15 mouse cellular contexts compared by ENCODE assay signal in the genomic region with DNA sequence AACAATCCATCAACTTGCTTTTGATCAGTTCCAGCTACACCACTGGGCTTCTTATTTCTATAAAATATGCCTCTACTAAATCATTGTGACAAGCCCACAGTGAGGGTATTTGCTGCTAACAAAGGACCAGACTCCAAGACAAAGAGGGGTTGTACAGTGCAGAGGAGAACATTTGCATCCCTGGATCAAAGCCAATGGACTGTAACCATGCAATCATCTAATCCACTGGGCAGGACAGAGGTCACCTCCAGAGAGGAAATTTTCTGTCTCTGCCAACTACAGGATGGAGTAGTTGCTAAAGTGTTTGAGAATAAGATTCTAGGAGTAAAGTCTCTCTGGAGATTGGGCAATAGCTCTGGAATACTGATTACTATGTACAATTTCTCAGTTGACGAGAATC.
DNase-seq lines count a peak whose midpoint lies in the region; ATAC-seq and TF ChIP-seq lines count a peak whose summit lies in the region.
"Had no signal": no experiment of that assay in that cellular context is flagged by ENCODE, and none has a peak within 500 bp of the region (broad histone marks: within the 10 kb centered on the region; RNA-seq: fewer than 3 reads in every experiment).

No protein-coding gene starts in this region.

- no peaks in the 10 kb centered on the region for H3K36me3 ChIP-seq in kidney, embryonic 15.5 days
- no peaks in the 10 kb centered on the region for H3K36me3 ChIP-seq in forebrain, embryonic 12.5 days (replicated peaks)
- H3K36me3 ChIP-seq in hindbrain, embryonic 16.5 days (ENCODE audit: control insufficient read depth, insufficient read depth, low read length): no peaks in the 10 kb centered on the region
- no peaks in the 10 kb centered on the region for H3K36me3 ChIP-seq in thymus, adult 2 months (ENCODE audit: control insufficient read depth, insufficient read depth, low read length)
- H3K36me3 ChIP-seq: liver, embryonic 12.5 days had no signal

- peak; percentile 54; the same call in 1 of the 2 replicates for ATAC-seq in kidney, embryonic 15.5 days (replicated peaks; ENCODE audit: low FRiP score)
- ATAC-seq in forebrain, embryonic 12.5 days (ENCODE audit: low FRiP score): peak; percentile 83
- peak; percentile 98 for ATAC-seq in hindbrain, embryonic 16.5 days
- ATAC-seq: liver, embryonic 12.5 days; Patski had no signal

- TF ChIP-seq POLR2A in thymus, adult 2 months (IDR thresholded peaks at IDR 0.05; ENCODE audit: control insufficient read depth, extremely low read depth, insufficient read depth, low read length, poor library complexity): no peak

- H3K9ac ChIP-seq in kidney, embryonic 15.5 days: no peak overlapping the region
- no peak overlapping the region for H3K9ac ChIP-seq in forebrain, embryonic 12.5 days
- no peak overlapping the region for H3K9ac ChIP-seq in hindbrain, embryonic 16.5 days (ENCODE audit: low read depth, low read length)
- H3K9ac ChIP-seq: liver, embryonic 12.5 days had no signal

- no peaks in the 10 kb centered on the region for H3K9me3 ChIP-seq in kidney, embryonic 15.5 days (replicated peaks)
- H3K9me3 ChIP-seq in forebrain, embryonic 12.5 days: no peaks in the 10 kb centered on the region
- H3K9me3 ChIP-seq in hindbrain, embryonic 16.5 days (ENCODE audit: control insufficient read depth, low read length): no peaks in the 10 kb centered on the region
- H3K9me3 ChIP-seq: liver, embryonic 12.5 days had no signal

- H3K27me3 ChIP-seq in kidney, embryonic 15.5 days: no peaks in the 10 kb centered on the region
- no peaks in the 10 kb centered on the region for H3K27me3 ChIP-seq in forebrain, embryonic 12.5 days
- no peaks in the 10 kb centered on the region for H3K27me3 ChIP-seq in hindbrain, embryonic 16.5 days (replicated peaks; ENCODE audit: control insufficient read depth, insufficient read depth, low read length)
- no peaks in the 10 kb centered on the region for H3K27me3 ChIP-seq in thymus, adult 2 months (ENCODE audit: control insufficient read depth, insufficient read depth, low read length)
- H3K27me3 ChIP-seq: liver, embryonic 12.5 days; Patski had no signal

- no peak for TF ChIP-seq CTCF in thymus, adult 2 months (IDR thresholded peaks at IDR 0.05; ENCODE audit: borderline replicate concordance, control insufficient read depth, extremely low read depth, insufficient read depth, low read length, poor library complexity)

- no peaks in the 10 kb centered on the region for H3K4me1 ChIP-seq in kidney, embryonic 15.5 days
- H3K4me1 ChIP-seq in forebrain, embryonic 12.5 days: peaks cover 3% of the 10 kb centered on the region; the same call in 1 of the 2 replicates
- H3K4me1 ChIP-seq in hindbrain, embryonic 16.5 days (ENCODE audit: control insufficient read depth, insufficient read depth, low read depth, low read length): no peaks in the 10 kb centered on the region
- H3K4me1 ChIP-seq in thymus, adult 2 months (replicated peaks; ENCODE audit: control insufficient read depth, insufficient read depth, low read length): no peaks in the 10 kb centered on the region
- H3K4me1 ChIP-seq: liver, embryonic 12.5 days had no signal

- 92% methylated on average over 1 of the region's 1 CpGs for WGBS in kidney, embryonic 15.5 days
- WGBS in forebrain, embryonic 12.5 days: 69% methylated on average over 1 of the region's 1 CpGs
- WGBS in hindbrain, embryonic 16.5 days: 51% methylated on average over 1 of the region's 1 CpGs
- WGBS in thymus, adult 2 months: 96% methylated on average over 1 of the region's 1 CpGs

- H3K27ac ChIP-seq in kidney, embryonic 15.5 days: no peak overlapping the region
- H3K27ac ChIP-seq in forebrain, embryonic 12.5 days: no peak overlapping the region
- H3K27ac ChIP-seq in hindbrain, embryonic 16.5 days (ENCODE audit: low read depth, low read length): no peak overlapping the region
- H3K27ac ChIP-seq in thymus, adult 2 months (ENCODE audit: control insufficient read depth, insufficient read depth, low read length): no peak overlapping the region
- H3K27ac ChIP-seq: left cerebral cortex, adult 2 months; liver, embryonic 12.5 days had no signal

- no peak overlapping the region for H3K4me3 ChIP-seq in kidney, embryonic 15.5 days (replicated peaks)
- no peak overlapping the region for H3K4me3 ChIP-seq in forebrain, embryonic 12.5 days (replicated peaks)
- no peak overlapping the region for H3K4me3 ChIP-seq in hindbrain, embryonic 16.5 days (ENCODE audit: low read length)
- H3K4me3 ChIP-seq in thymus, adult 2 months (ENCODE audit: control insufficient read depth, insufficient read depth, low read length): no peak overlapping the region
- H3K4me3 ChIP-seq: left cerebral cortex, adult 2 months; liver, embryonic 12.5 days had no signal

- no peak for DNase-seq in kidney, adult 18-20 months
- DNase-seq in retina, embryonic 14.5 days (ENCODE audit: low spot score): peak; percentile 76
- DNase-seq in thymus, adult 2 months: no peak
- no peak for DNase-seq in heart, adult 18-20 months
- no peak for DNase-seq in heart, postnatal 14 days
- DNase-seq: cerebellum, adult 2 months; heart, postnatal 10 days; kidney, adult 9 months; lung, postnatal 36 days had no signal

- H3K4me2 ChIP-seq in kidney, embryonic 15.5 days: no peak overlapping the region
- H3K4me2 ChIP-seq in forebrain, embryonic 12.5 days: no peak overlapping the region
- H3K4me2 ChIP-seq in hindbrain, embryonic 16.5 days (ENCODE audit: low read length): no peak overlapping the region
- H3K4me2 ChIP-seq: liver, embryonic 12.5 days had no signal

- intact Hi-C loops in heart, postnatal 14 days (cut with DNase I): no loop called here
